Mouse (Mus musculus): ENCODE results near the gene Ntsr2.

Gene Ntsr2

DNA sequence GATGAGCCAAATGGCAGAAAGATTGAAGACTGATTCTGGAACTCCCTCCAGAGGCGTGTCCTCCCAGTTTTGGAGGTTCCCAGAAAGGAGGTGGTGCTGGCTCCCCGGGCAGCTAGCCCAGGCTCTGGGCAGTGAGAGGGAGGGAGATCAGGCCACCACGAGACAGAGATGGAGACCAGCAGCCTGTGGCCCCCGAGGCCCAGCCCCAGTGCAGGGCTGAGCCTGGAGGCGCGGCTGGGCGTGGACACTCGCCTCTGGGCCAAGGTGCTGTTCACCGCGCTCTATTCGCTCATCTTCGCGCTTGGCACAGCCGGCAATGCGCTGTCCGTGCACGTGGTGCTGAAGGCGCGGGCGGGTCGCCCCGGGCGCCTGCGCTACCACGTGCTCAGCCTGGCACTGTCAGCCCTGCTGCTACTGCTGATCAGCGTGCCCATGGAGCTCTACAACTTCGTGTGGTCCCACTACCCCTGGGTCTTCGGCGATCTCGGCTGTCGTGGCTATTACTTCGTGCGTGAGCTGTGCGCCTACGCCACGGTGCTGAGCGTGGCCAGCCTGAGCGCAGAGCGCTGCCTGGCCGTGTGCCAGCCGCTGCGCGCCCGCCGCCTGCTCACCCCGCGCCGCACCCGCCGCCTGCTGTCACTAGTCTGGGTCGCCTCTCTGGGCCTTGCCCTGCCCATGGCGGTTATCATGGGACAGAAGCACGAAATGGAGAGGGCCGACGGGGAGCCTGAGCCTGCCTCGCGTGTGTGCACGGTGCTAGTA lies at the start of gene Ntsr2:
Gene Ntsr2 (plus strand): TSS at position 51 of the 762 bp plus-strand sequence.
- DNase-seq (ENCODE audit: low spot score), result peak; percentile 73

DNA sequence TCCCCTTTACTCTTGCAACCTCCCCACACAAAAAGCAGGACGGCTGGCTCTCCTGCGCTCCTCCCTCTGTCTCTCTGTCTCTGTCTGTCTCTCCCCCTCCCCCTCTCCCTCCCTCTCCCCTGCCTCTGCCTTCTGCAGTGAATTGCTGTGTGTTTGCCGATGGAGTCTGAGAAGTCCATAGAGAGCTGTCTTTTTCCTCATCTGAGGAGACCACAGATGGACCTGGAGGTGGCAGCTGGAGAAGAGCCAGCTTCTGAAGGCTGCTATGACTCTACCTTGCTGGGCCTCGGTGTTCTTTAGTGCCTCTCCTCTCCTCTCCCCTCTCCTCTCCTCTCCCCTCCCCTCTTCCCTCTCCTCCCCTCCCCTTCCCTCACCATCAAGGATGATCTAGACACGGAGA lies 47.6 kb upstream of the Ntsr2 start:
- no peak for DNase-seq (ENCODE audit: low spot score)

DNA sequence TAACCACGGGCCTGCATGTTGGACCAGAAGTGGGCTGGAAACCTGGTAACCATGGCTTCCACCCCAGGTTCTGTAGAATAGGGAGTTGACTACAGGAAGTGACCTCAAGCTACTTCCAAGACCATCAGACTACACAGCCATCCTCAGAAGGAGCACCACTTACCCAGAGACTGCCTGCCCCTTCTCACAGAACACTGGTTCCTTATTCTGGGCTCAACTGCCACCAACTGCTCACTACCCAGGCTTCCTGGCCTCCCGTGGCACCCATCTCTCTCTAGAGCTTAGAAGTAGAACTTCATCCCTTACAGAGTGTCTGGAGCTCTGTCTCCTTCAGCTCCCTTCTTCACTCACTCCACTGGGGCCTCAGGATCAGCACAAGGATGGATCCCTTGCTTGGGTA lies 42.2 kb upstream of the Ntsr2 start, which contains the start of gene Lpin1:
Gene Lpin1 (minus strand): TSS at position 31 of the 400 bp plus-strand sequence.
- DNase-seq (ENCODE audit: low spot score), result no peak

DNA sequence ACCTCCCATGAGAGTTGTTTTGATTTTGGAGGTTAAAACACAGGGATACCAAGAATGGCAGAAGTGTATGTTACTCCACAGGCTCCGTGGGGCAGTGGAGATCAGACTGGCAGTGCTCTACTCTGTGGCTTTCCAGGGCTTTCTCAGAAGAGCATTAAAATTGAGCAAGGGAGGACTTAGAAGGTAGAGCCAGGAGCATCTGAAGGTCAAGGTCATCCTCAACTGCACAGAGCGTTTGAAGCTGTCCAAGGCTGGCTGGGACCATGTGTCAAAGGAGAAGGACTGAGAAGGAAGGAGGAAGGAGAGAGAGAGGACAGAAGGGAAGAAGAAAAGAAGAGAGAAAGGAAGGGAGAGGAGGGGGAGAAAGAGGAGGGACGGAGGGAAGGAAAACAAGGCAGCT lies 38.6 kb upstream of the Ntsr2 start:
- DNase-seq (ENCODE audit: low spot score), result no peak

DNA sequence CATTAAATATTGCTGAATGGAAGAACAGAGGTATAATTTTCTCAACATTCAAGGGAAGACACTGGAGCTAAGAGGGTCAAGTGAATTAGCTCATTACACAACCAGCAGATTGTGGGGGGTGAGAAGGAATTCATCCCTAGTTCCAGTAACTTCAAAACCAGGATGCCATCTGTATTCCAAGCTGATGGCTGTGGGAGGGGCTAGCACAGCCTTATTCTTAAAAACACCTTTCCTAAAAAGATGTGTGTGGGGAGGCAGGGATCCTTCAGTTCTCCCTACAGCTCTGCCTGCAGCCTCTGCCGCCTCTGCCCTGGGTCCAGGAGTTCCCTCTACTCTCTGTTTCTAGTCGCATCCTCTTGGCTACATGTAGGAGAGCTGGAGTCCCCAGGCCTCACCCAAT lies 37.4 kb upstream of the Ntsr2 start:
- no peak for DNase-seq (ENCODE audit: low spot score)

DNA sequence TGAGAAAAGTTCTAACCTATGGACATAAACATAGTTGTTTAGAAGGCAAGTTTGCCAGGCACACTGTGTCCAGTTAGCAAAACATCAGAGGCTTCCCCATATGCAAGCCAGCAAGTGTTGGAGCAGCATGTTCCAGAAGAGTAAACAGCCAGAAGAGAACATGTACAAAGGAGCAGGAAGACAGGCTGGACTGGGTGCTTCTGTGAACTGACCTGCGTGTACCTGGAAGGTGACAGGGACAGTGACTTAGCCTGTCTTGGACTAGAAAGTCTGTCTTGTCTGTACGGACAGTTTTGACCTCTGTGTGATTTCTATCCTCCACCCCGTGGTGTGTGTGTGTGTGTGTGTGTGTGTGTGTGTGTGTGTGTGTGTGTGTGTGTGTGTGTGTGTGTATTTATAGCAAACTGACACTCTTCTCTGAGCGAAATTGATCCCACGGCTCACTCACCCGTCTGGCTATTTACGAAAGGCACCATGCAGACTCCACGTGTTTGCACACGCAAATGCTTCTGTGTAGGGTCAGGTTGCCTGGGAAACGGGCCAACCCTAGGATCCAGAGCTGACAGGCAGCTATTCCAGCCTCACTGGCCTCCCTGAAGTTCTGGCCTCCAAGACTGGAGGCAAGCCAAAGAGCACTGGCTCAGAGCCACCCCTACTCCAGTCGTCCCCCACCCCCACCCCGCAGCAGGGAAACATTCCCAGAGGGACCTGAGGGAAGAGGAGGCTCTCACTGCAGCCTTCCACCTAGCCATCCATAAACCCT lies 34.5 kb upstream of the Ntsr2 start:
- DNase-seq (ENCODE audit: low spot score), result peak; percentile 67

DNA sequence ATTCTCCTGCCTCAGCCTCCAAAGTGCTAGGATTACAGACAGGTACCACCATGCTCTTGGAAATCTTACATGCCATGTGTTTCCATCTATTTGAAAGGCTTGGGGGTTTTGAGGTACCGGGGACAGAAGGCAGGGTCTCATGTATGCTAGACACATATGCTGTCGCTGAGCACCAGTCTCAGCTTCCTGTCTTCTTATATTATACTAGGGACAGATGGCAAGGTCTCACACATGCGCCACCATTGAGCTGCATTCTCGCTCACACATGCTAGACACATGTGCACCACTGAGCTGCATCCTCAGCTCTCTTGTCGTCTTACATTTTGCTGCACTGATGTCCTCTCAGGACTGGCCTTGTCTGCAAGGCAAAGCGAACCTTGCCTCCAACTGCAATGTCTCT lies 33.7 kb upstream of the Ntsr2 start:
- DNase-seq (ENCODE audit: low spot score), result no peak

DNA sequence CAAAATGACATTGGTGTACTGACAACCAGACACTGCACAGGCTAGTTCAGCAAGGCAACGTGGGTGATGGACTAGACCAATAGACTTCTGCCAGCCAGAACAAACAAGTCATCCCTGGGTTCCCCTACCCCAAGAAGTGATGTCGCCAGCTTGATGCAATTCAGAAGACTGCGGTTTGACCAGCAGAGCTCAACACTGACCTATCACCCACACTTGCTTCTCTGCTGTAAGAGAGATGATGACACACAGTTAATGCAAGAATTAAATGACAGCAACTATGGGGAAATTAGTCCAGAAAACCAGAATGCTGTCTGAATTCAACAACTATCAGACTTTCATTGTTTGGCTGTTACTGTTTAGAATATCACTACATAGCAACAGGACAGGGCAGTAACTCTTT lies 33.0 kb upstream of the Ntsr2 start:
- DNase-seq (ENCODE audit: low spot score), result no peak

DNA sequence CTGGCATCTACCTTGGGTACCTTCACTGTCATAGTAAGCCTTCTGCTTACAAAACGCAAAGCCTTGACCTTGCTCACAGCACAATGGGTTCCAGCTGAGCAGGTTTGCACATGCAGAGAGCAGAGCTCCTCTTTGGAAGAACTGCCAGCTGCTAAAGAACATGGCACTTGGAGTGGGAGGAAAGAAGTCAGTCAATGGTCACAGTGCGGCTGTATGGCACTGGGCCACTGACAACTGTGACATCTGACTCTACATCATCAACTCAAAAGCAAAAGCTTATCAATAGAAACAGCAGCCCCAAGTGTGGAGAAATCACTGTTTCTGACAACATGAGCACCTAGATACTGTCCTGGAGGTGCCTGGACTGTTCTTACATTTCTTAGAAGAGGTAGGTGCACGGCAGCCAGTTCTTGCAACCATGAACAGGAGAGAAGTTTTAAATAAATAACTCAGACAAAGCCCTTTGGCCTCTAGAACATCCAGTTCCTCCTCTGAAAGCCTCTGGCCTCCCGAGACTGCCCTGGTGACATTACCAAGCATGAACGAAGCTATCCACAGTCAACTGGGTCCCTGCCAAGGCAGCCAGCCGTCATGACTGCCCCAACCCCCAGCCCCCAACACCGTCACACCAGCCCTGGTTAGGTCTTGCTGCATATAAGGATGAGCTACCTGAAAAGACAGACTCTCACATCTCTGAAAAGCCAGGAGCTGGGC lies 22.9 kb upstream of the Ntsr2 start:
- peak; percentile 47 for DNase-seq (ENCODE audit: low spot score)

DNA sequence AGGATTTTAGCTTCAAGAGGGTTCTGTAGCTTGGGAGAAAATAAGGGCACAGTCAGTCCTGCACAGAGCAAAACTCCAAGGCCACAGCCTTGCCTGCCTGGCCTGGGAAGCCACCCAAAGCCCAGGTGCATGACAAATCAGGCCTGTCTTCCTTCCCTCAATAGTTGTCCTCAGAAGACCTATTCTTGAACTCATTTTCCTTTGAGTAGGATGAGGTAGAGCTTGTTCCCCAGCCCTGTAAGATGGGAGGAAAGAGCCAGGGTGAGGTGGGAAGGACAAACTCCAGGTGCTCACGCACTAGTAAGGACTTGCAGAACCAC lies 22.4 kb upstream of the Ntsr2 start:
- peak; percentile 21 for DNase-seq (ENCODE audit: low spot score)

DNA sequence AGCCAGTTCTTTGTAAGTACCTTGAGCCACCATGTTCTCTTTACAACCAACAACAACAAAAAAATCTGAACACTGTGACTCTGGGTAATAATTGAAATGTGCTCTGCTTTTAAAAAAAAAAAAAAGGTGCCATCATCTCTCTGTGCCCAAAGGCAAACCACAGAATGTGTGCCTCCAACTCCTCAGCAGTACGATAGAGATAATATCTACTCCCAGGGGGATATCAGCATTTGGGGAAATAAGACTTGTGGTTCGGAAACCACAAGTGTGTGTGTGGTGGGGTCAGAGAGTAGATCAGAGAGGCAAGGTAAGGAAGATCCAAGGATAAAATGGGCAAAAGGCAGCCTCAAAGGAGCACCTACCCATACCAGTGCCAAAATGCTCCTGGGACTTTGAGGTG lies 21.8 kb upstream of the Ntsr2 start:
- no peak for DNase-seq (ENCODE audit: low spot score)

DNA sequence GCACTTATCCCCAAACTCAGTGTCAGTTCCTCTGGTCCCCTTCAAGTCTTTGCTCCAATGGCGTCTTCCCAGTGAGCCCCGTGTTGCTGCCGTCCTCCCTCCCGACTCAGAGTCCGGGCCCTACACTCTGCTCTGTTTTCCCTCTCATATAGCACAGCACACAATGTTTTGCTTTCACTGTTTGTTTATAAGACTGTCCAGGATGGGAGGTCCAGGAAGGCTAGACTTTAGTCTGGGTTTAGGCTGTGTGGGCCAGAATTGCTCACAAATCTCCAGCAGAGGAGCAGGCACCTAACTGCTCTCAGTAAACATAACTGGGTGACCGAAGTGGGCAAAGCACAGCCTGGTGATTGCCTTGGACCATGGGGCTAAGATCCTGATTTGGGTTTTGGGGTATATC lies 19.9 kb upstream of the Ntsr2 start:
- no peak for DNase-seq (ENCODE audit: low spot score)

DNA sequence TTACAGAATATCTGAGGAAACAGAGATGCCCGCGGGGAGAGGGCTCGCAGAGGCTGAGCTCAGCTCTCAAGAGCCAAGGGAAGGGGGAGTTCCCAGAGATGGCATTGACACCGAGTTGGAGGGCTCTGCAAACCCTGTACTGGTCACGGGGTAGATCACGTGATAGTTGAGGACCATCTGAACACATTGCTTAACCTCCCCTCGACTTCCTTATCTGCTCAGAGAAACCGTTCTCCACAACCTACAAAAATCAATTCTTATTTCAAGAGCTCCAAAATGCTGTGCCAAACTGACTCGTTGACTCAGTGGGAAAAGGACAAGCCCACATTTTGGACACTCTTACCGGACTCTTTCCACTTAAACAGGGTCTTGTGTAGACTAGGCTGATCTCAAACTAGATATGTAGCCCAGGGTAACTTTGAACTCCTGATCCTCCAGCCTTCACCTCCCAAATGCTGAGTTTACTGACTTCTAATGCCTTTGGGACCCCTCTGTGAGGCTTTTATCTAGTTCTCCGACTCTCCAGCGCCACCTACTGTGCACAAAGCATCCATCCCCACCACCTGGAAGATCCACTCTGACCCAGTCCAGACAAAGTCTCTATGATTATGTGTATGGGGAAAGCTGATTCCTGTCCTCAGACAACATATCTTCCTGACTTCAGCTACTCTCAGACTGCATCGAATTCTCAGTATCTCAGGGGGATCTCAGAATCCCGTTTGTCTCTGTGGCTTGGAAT lies 18.9 kb upstream of the Ntsr2 start:
- DNase-seq (ENCODE audit: low spot score), result peak; percentile 23

DNA sequence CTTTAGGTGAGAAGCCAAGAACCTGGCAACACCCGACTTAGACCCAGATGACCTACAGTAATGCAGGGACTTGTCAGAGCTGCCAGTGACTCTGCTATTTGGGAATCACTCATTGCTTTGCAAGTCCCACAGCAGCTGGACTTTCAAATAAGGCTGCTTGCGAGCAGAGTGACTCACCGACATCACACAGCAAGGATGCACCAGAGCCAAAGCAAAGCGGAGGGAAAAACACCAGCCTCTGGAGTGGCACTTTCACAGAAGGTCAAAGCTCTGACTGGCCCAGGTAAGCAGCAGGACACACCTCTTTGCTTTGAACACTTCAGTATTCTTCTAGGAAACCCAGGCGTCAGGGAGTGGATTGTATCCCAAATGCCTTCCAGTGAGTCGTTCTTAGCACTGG lies 17.4 kb upstream of the Ntsr2 start:
- no peak for DNase-seq (ENCODE audit: low spot score)

DNA sequence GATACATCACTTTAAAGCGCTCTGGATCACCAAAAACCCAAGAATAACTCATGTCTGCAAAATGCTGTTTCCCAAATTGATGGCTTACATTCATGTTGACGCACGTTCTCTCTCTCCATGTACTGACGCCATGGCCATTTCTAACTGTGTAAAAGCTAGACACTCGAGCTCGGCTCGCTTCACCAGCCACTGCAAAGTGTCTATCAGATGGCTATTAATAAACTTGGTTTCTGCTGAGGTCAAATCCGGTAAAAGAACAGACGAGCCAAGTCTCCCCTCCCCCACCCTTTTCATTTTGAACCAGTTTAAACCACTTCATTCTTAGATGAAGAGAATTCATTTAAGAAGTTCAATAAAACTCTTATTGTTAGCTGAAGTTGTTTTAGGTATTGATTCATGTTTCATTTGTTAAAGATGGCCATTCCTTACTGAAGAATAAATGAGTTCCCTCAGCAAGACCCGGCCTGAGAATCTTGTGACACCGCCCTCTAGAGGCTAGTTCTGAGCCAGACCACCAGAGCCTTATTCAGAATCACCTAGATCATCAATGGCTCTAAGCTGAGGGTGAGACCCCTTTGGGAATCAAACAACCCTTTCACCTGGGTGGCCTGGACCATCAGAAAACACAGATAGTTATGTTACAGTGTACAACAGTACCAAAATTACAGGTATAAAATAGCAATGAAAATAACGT lies 14.0 kb upstream of the Ntsr2 start:
- DNase-seq (ENCODE audit: low spot score), result no peak

DNA sequence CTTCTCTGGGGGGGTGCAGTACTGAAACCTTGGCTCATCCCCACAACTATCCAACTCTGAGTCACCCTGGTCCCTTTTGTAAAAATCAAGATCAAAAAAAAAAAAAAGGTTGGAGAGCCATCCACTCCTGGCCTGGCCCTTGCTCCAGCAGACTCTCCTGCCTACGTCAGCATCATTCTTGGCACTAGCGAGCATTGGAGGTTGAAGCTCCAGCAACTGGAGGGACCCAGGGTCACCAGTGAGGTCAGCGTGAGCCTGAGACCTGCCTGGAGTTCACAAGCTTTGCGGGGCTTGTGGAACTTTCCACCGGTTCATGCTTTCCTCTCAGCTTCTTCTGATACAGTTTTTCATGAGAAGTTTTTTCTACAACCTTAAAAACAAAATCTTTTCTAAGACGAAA lies 13.1 kb upstream of the Ntsr2 start:
- no peak for DNase-seq (ENCODE audit: low spot score)

DNA sequence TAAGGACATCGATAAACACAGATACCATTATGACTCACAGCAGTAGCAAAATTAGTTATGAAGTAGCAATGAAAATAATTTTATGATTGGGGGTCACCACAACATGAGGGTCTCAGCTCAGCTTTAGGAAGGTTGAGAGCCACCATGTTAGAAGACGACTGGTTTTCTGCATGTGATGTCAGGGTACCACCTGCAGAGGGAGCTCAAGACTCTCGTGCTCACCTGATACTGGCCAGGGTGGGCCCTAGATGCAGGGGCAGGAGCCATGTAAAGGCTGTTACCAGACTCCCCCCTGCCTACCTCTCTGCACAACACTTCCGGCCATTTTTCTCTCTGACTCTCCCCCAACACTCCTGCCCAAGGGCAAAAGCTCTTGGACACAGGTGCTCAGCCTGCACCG lies 11.2 kb upstream of the Ntsr2 start:
- no peak for DNase-seq (ENCODE audit: low spot score)

DNA sequence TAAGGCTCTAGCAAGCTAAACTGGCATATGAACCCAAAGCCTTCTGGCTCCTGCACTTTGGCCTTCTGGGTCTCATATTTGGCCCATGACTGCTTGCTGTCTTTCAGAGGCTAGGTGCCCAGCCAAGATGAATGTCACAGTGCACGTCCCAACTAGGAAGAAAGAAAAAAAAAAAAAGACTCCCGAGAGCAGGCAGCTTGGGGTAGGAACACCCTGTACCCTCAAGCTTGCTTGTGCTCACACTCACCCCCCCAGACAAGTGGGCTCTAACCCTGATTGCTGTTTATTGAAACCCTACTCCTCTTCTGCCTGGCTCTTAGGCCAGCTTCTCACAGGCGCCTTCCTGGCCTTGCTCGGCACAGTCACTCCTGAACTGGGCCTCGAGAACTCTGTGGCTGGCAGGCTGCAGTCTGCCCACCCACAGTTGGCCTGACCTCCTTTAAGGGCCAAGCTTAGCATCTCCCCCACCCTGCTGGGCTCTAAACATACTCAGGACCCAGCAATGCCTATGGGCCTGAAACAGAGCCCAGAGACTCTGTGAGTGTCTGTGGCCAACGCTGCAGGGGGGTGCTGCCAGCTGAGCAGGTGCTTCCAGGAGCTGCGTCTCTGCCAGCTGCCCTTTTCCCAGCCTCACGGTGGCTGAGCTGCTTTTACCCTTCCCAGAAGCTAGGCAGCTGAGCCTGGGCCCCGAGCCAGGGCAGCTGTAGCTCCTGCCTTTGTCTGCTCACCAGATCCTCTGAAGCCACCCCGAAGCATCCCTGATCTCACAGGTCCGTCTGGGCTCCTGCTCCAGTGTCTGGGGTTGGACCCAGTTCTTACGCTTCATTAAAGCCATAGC lies 9.5 kb upstream of the Ntsr2 start:
- peak; percentile 30 for DNase-seq (ENCODE audit: low spot score)

DNA sequence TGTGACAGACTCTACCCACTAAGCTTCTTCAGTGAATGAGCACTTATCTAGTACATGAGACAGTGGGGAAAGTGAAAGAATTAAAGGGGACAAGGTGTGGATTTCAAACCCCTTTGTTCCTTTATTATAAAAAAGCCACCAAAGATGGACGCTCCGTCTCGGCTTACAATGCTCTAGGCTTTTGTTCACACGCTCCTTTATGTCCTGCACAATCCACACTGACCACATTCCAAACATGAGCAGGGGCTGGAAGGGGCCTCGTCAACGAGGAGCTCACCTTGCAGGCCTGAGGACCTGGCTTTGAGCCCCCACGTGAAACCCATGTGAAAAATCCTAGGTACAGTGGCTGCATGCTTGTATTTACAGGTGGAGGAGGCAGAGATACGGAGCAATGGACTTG lies 8.5 kb upstream of the Ntsr2 start:
- DNase-seq (ENCODE audit: low spot score), result no peak

DNA sequence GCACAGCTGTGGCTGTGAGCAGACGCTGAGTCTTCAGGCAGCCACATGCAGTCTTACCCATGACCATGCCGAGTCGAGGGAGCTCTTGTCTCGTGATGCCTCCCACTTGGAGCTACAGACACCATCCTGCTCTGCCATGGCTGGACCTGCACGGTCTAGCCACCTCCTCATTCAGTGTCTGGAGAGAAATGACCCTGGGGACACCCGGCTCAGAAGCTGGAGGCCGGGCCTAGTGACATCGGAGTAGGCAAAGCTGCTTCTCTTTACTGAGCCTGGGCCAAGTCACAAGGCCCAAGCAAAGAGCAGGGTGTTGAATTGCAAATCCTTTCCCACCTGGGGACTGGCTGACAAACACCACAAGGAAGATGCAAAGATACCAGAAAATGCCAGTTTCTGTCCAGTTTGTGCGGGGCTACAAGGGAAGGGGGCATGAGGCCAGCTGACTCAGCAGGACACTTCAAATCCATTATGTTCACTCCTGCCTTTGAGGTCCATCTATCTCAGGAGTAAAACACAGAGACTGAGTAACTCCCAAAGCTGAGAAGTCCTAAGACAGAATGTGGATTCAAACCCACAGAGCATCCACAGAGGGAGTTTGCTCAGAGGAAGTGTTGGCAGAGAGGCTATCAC lies 6.3 kb upstream of the Ntsr2 start:
- DNase-seq (ENCODE audit: low spot score), result no peak

Measured in testis, postnatal 14 days (tissue).